Comparison of ENCODE assay signal across 10 mouse cellular contexts in genomic region chr13:77046416-77046815, GRCm38 (mm10).
A peak's percentile ranks its signal among the peaks of the same experiment; 100 is the strongest.
DNase-seq lines count a peak whose midpoint lies in the region; ATAC-seq and TF ChIP-seq lines count a peak whose summit lies in the region.
"Had no signal": no experiment of that assay in that cellular context is flagged by ENCODE, and none has a peak within 500 bp of the region (broad histone marks: within the 10 kb centered on the region; RNA-seq: fewer than 3 reads in every experiment).

No protein-coding gene starts in this region.

- ATAC-seq in forebrain, embryonic 12.5 days (ENCODE audit: low FRiP score) = peak; percentile 63
- ATAC-seq in midbrain, embryonic 14.5 days (ENCODE audit: low FRiP score, low TSS enrichment) = no peak

- peak overlapping the region; percentile 29; the same call in 1 of the 2 replicates for H3K27ac ChIP-seq in left cerebral cortex, adult 2 months
- no peak overlapping the region for H3K27ac ChIP-seq in forebrain, embryonic 12.5 days
- H3K27ac ChIP-seq in hindbrain, embryonic 10.5 days = no peak overlapping the region
- H3K27ac ChIP-seq in midbrain, embryonic 14.5 days (replicated peaks; ENCODE audit: low read depth, low read length) = no peak overlapping the region
- H3K27ac ChIP-seq: limb, embryonic 10.5 days had no signal

- H3K27me3 ChIP-seq in forebrain, embryonic 12.5 days = no peaks in the 10 kb centered on the region
- no peaks in the 10 kb centered on the region for H3K27me3 ChIP-seq in hindbrain, embryonic 10.5 days (ENCODE audit: insufficient read depth, poor library complexity, severe bottlenecking)
- H3K27me3 ChIP-seq in midbrain, embryonic 14.5 days (ENCODE audit: control insufficient read depth, insufficient read depth, low read length) = no peaks in the 10 kb centered on the region

- no peak overlapping the region for H3K9ac ChIP-seq in forebrain, embryonic 12.5 days
- H3K9ac ChIP-seq in midbrain, embryonic 14.5 days (replicated peaks; ENCODE audit: low read length) = no peak overlapping the region

- H3K36me3 ChIP-seq in forebrain, embryonic 12.5 days (replicated peaks) = peaks cover 7% of the 10 kb centered on the region; the same call in 1 of the 2 replicates
- H3K36me3 ChIP-seq in hindbrain, embryonic 10.5 days = peaks cover 21% of the 10 kb centered on the region
- no peaks in the 10 kb centered on the region for H3K36me3 ChIP-seq in midbrain, embryonic 14.5 days (ENCODE audit: control insufficient read depth, insufficient read depth, low read length)

- H3K4me3 ChIP-seq in left cerebral cortex, adult 2 months = peak overlapping the region; percentile 26
- no peak overlapping the region for H3K4me3 ChIP-seq in forebrain, embryonic 12.5 days (replicated peaks)
- no peak overlapping the region for H3K4me3 ChIP-seq in hindbrain, embryonic 10.5 days
- H3K4me3 ChIP-seq in midbrain, embryonic 14.5 days (replicated peaks; ENCODE audit: low read depth, low read length) = peak overlapping the region; percentile 13; the same call in 1 of the 2 replicates
- H3K4me3 ChIP-seq: limb, embryonic 10.5 days had no signal

- H3K9me3 ChIP-seq in forebrain, embryonic 12.5 days = no peaks in the 10 kb centered on the region
- no peaks in the 10 kb centered on the region for H3K9me3 ChIP-seq in hindbrain, embryonic 10.5 days
- H3K9me3 ChIP-seq in midbrain, embryonic 14.5 days (ENCODE audit: control insufficient read depth, low read length) = no peaks in the 10 kb centered on the region
- H3K9me3 ChIP-seq: limb, embryonic 10.5 days had no signal

- no peak for DNase-seq in left cerebral cortex, adult 2 months (ENCODE audit: extremely low spot score in 1 of 2, low spot score in 2 of 2)
- no peak for DNase-seq in left cerebral cortex, adult 11 months (ENCODE audit: low spot score)
- DNase-seq in hindbrain, embryonic 10.5 days (ENCODE audit: low spot score) = peak; percentile 16
- DNase-seq in midbrain, embryonic 14.5 days = peak; percentile 53
- DNase-seq in kidney, postnatal 14 days = no peak
- no peak for DNase-seq in lung, postnatal 14 days
- DNase-seq: embryo, embryonic 11 days; heart, postnatal 4 days had no signal

- no peak for TF ChIP-seq CTCF in left cerebral cortex, adult 2 months (IDR thresholded peaks at IDR 0.05)

- intact Hi-C loops in left cerebral cortex, adult 2 months (cut with DNase I) = loop anchor here (10.0 kb wide), 1 partner anchor 1138 kb away; no protein-coding TSS in a partner anchor

- 76% methylated on average over 10 of the region's 10 CpGs for WGBS in forebrain, embryonic 12.5 days
- 73% methylated on average over 10 of the region's 10 CpGs for WGBS in hindbrain, embryonic 10.5 days
- WGBS in midbrain, embryonic 14.5 days = 65% methylated on average over 10 of the region's 10 CpGs

- H3K4me2 ChIP-seq in forebrain, embryonic 12.5 days = no peak overlapping the region
- peak overlapping the region; percentile 25 for H3K4me2 ChIP-seq in midbrain, embryonic 14.5 days (ENCODE audit: low read length)

- H3K4me1 ChIP-seq in forebrain, embryonic 12.5 days = peaks cover 7% of the 10 kb centered on the region
- peaks cover 7% of the 10 kb centered on the region; the same call in 1 of the 2 replicates for H3K4me1 ChIP-seq in hindbrain, embryonic 10.5 days (replicated peaks)
- H3K4me1 ChIP-seq in midbrain, embryonic 14.5 days (ENCODE audit: control insufficient read depth, insufficient read depth, low read length) = no peaks in the 10 kb centered on the region

Comparison
In these comparisons a context has a peak if more than half of its experiments do, and no peak if none do; other contexts are left out.
1. DNase-seq: peak in hindbrain, embryonic 10.5 days (single experiment) and midbrain, embryonic 14.5 days (single experiment); none in left cerebral cortex, adult 2 months (0 of 2), left cerebral cortex, adult 11 months (single experiment), kidney, postnatal 14 days (single experiment) and lung, postnatal 14 days (single experiment).
2. H3K4me3 ChIP-seq: peak in left cerebral cortex, adult 2 months (single experiment) and midbrain, embryonic 14.5 days (single experiment); none in forebrain, embryonic 12.5 days (single experiment) and hindbrain, embryonic 10.5 days (single experiment).